Mouse (Mus musculus) small intestine, adult 2 months (tissue): Measurements from ENCODE around the gene Pcdh15.

ENCODE experiments used
- CTCF ChIP-seq: fragments of 200-500 bp; IDR thresholded peaks from 2 replicates; pipeline ENCODE4 v1.5.1; 2012; ENCODE audit warnings: low read depth, mild to moderate bottlenecking, control low read depth, inconsistent platforms, low read length, moderate library complexity, mixed read lengths; ENCODE audit not compliant: insufficient replicate concordance, insufficient read length; ENCODE audit errors: extremely low read depth
- POLR2A ChIP-seq: fragments of 200-500 bp; IDR thresholded peaks from 2 replicates; pipeline ENCODE4 v1.6.1; 2012; ENCODE audit warnings: low read depth, mild to moderate bottlenecking, control low read depth, inconsistent platforms, low read length, moderate library complexity

GRCm38 (mm10) chr10:74663171-74663570 lies 1564.0 kb downstream of the Pcdh15 start:
- TF ChIP-seq CTCF = no peak
- TF ChIP-seq POLR2A = no peak
